Mouse (Mus musculus) frontal cortex, postnatal 10 days (tissue): ENCODE results near the gene Glis1.

Source experiments
- DNase-seq, 2 experiments: peaks; one replicate each; pipeline ENCODE4 v3.0.0; 2022; ENCODE audit warnings: low spot score in 2 of 2, mixed read lengths in 1 of 2

Gene Glis1

DNA sequence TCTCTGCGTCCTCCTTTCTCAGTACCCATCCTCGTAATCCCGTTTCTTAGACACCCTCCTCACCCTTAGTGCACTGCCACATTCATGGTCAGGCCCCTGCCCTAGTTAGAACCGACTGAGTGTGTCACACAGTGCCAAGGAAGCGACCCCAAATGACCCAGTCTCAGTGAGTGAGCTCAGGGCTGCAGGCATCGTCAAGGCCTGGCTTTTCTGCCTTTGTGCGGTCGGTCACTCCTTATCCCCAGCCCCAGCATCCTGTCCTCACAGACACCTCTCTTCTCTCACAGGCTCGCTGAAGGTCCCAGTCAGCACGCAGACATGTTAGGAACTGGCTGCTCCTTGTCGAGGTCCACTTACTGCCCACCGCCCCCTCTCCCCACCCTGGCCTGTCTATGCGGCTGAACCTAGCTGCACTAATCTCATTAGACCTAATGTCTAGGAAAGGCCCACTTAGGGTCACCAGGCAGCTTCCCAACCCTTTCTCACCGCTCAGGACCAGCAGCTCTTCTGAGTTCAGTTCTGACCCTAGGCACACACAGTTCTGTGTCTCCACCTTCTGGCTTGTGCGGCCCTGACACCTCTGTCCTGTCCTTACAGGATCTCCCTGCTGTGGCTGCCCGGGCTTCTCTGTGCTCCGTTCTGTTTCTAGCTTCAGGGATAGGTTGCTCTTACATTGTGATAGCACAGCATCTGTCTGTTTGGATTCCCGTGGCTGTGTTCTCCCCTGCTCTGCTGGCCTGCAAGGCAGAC, 18.1 kb downstream of the Glis1 start:
- DNase-seq, result no peak

DNA sequence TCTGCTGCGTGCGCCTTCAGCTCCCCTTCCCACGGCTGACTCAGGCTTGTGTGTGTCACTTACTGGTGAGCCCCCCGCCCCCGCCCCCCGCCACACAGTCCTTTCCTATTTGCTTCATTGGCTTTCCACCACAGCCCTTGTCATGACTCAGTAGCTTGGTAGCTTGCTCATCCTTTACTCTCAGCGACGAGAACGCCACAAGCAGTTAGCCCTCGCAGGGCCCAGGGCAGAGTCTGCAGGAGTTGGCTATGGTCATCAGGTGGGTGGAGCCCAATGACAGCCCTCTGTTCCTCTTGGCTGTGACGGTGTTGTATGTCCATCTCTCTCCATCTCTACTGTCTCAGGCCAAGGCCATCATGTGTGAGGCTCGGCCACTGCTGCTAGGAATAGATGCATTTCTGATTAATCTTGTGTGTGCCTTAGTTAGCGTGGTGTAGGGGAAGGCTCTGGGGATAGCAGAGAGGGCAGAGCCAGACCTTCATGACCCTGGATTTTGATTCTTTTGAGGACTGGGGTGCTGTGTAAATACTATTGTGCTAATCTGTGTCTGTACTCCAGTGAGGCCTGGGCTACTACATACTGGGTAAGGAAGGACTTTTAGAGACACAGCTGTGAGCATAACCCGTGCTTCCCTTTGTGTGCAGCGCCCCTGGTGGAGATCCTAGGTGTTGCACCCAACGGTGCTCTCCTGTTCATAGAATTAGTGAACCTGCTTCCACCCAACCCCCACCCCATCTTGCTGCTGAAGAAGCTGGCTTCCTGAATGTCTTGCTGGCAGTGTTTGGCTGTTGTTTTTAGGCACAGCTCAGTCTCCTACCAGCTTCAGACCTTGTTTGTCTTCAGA, 19.0 kb downstream of the Glis1 start:
- peak; percentile 76 to 84 for DNase-seq

DNA sequence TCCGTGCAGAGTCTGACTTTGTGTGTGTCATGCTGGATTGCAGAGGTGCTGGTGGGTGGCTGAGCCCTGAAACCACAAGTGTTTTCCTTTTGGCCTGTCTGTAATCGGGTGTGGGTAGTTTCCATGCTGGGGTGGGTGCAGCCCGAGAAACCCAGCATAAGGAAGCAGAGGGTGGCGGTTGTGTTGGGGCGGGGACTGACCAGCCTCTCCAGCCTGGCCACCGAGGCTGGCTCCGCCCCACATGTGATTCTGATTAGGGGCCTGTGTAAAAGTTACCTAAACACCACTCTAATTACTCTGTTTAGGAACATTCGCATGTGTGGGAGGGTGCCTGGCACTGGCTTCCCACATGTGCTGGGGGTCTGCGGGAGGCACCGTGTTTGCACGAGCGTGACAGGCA, 23.2 kb downstream of the Glis1 start:
- no peak for DNase-seq

DNA sequence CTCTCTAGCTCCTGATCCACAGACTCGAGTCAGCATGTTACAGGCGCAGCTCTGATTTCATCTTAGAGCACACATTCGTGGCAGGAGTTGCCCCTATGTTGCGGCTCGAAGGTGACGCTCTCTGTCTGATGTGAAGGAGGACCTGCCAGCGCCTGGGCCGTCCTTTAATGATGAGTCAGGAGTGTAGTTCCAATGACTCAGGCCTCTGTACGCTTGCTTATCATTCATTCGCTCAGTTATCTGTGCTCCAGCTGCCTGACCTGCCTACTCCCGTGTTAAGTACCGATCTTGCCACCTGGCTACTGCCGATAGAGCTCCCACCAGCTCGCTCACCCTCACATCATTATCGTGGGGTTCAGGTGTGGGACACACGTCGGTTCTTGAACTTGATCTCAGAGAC, 24.5 kb downstream of the Glis1 start:
- no peak for DNase-seq

DNA sequence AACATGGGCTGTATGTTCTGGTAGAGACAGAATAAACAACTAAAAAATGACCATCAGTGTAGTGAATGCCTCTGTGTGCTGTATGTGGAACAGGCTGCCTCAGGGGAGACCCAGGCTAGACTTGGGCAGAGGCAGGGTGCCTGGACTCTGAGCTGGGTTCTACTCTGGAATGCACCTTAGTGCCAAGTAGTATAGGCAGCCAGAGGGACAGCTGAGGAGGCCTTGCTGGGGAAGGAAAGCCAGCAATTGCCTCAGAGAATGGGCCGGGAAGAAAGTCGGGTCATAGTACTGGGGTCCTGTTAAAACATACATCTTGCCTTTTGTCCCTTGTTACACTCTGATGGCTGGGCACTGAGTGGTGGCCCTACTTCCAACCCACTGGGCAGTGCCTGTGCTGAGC, 25.1 kb downstream of the Glis1 start:
- DNase-seq, result no peak

DNA sequence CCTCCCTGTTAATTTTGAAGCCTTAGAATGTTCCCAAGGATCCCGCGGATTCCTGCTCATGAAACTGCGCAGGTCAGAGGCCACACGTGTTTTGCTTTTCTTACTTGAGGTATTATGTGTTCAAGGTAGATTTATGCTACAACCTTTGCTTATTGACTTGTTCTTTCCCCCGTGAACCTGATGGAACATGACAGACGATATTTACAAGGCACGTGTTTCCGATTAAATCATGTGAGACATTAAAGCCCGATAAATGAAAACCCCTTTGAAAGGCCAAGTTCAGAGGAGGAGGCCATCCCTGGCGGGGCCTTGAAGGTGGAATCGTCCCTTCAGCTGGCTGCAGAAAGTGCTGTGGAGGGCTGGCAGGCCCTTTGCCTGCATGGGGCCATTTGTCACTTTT, 26.1 kb downstream of the Glis1 start:
- no peak for DNase-seq

DNA sequence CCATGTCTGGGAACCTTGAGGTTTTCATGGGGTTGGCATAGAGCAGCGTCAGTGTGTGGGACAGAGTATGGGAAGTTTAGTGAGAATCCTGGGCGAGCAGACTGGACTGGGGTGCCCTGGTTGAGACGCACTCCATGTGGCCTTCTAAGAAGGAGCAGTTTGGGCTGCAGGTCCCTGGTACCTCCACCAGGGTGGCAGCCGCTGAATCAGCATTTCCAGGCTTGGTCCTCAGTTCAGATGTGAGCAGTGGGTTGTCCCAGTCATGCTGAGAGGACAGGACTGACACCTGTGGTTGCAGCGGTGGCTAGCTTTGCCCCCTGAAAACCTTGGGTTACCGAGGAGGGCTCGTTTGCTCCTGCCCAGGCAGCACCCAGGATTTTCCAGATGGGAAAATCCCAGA, 33.4 kb downstream of the Glis1 start:
- DNase-seq, result no peak

DNA sequence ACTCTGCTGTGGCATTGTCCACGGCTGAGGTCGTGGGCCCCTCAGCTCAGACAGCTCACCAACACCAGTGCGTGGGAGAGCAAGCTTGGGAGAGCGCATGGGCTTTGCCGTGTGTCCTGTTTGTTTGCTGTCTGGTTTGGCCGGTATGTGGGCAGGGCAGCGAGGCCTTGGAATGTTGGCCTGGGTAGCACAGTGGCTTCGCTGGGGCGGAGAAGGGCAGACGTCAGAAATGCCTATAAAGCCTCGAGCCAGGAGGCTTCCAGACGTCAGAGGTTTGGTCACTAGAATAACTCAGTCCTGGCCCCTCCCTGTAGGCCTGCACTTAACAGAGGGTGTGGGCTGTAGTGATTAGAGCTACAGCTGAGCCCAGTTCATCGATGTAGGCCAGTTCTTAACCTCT, 33.9 kb downstream of the Glis1 start:
- DNase-seq, result no peak

DNA sequence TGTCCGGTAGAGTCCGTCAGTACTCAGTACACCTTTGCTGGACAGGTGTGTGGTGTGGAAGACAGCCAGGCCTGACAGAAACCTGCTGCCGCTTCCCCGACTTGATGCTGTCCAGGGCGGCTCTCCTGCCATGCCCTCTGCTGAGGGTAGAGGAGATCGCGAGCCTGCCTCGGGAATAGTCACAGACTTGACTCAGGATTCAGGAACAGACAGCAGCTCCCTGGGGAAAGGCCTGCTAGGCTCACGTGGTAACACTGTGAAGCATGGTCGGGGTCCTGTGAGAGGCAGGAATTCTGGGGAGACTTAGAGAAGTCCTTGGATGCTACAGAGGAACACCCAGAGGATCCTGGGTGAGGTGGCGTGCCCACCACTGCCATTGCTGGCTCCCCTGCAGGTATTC, 34.4 kb downstream of the Glis1 start:
- no peak for DNase-seq

DNA sequence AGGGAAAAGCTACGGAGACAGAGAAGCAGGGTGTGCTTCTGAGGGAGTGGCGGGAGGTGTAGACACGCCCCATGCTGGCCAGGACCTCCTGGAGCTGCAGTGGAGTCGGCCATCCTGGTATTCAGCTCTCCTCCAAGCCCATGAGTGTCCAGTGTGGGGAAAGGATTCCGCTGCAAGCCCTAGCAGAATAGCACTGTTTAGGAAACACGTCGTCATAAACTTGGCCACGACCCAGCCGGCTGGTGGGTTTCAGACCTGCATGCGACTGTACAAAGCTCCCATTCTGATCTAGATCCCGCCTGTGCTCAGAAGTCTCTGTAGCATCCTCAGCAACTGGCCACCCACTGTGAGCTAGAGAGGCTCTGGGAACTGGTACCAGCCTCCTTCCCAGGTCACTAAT, 41.9 kb downstream of the Glis1 start:
- DNase-seq, result no peak

DNA sequence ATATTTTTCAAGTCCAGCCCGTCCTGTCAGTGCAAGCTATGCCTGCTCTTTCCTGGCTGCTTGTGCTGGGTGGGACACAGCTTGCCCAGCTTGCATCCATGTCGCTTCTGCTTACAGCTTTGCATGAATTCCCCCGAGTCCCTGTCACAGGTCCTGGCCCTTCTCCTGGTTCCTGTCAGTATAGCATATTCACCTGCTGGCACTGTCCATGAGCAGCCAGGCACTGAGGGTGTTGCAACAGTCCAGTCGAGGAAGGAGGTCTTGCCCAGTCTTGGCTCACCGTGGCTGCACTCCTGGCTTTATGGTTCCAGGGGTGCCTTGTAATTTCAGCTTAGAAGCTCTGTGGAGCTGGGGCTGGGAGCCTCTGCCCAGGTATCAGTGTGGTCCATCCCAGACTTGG, 44.6 kb downstream of the Glis1 start:
- no peak for DNase-seq

DNA sequence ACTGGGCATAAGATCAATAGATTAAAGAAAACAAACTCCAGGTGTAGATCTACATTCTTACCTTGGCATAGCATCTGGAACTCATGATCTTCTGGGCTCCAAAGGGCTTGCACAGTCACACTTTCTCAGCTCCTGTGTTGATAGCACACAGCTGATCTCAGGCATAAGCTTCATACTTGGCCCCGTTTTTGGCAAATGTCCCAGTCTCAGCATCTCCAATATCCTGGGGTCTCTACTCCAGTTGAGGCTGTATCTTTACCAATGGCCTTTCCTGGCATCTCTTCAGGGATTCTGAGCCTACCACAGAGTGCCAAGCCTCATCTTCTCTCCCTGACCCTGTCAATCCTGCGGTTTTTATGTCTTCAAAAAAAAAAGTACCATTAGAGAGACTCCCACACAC, 48.1 kb downstream of the Glis1 start:
- DNase-seq, result no peak

DNA sequence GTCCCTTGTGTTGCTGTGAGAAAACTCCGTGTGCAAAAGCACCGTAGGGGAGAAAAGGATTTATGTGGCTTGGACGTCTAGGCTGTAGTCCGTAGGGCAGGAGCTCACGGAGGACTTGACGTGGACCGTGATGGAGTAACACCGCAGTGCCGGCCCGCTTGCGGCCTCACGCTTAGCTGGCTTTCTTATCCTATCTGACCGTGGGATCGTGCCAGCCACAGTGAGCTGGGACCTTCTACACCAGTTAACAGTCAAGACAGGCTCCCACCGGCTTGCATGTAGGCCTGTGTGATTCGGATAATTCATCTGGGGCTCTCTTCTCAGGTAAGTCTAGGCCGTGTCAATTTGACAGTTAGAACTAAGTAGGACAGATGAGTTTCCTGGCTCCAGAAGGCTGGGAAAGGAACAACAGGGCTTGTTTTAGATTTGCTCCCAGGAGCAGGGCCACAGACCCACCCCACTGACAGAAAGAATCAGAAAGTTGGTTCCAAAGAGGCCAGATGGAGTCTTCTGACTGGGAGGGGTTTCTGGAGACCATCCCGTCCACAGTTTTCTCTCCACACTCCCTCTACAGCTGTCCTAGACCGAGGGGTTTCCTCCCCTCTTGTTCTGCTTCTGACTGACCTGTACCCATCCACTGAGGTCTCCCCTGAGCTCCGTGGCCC, 49.3 kb downstream of the Glis1 start:
- DNase-seq, result no peak

DNA sequence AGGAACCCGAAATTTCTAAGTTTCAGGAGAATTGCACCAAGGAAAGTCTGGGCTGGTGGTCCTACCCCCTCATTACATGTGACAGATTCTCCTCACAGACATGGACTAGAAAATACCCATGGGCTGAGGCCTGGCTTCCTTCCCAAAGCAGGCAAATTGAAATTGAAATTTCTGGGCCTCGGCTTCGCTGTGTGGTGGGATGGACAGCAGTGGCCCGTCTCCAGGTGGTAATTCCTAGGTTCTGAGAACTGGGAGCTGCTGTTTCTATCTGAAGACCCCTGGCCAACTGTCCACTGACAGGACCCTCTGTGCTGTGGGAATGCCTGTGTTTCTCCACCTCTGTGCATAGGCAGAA, 49.8 kb downstream of the Glis1 start:
- DNase-seq, result no peak

DNA sequence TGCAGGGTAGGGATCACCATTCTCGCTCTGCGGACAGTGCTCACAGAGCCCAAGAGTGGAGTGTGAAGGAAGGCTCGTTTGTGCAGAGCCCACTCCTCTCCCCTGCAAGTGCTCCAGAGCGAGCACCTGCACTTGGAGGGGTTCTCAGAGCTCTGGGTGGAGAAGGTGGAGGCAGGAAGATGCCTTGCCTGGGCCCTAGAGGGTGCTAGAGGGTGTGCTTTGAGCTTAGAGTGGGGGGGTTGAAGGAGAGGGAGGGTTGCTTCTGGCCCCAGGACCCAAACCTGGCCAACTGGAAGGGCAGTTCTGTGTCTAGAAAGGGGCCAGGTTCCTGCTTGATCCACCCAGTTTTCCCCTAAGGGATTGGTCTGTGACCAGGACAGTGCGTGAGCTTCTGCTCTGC, 51.5 kb downstream of the Glis1 start:
- no peak for DNase-seq

DNA sequence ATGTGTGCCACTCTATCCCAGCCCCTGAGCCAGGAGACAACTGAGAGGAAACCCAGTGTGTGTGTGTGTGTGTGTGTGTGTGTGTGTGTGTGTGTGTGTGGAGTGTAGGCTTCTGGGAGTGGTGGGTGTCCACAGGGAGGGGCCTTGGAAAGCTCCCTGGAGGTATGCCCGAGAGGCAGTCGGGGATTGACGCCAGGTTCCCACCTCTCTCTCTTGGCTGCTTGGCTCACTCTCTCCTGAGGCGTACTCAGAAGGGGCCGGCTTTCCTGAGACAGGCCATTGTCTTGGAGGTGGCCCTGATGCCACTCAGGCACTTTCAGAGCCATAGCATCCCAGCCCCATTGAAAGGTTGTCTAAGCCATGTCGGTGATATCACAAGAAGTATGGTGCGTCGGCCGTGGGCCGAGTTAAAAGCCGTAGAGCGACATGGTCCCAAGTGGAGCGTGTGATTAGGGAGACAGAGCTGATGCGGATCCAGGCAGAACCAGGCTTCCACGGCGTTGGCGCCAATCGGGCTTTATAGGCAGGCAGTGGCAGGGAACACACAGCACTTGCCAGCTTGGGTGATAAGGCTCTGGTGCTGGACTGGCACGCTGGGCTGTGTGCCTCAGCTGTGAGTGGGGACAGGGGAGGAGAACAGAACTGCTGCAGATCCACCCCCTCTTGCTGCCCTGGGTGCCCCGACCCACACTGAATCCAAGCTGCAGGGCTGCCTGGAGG, 54.9 kb downstream of the Glis1 start:
- no peak for DNase-seq

DNA sequence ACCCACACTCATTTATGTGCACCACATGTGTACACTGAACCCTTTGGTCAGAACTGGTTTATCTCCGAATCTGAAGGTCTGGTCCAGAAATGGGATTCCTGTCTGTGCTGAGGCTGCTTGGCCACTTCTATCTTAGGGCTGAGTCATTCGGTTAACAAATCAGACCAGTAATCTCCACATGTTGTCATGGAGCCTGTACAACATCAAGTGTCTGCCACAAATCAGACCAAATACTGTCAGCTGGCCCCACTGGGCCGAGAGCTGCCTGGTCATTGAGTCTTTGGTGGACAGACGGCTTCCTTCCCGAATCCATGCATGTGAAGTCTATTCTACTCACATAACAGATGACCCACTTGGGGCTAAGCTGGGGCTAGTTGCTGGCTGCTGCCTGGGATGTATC, 58.6 kb downstream of the Glis1 start:
- no peak for DNase-seq

DNA sequence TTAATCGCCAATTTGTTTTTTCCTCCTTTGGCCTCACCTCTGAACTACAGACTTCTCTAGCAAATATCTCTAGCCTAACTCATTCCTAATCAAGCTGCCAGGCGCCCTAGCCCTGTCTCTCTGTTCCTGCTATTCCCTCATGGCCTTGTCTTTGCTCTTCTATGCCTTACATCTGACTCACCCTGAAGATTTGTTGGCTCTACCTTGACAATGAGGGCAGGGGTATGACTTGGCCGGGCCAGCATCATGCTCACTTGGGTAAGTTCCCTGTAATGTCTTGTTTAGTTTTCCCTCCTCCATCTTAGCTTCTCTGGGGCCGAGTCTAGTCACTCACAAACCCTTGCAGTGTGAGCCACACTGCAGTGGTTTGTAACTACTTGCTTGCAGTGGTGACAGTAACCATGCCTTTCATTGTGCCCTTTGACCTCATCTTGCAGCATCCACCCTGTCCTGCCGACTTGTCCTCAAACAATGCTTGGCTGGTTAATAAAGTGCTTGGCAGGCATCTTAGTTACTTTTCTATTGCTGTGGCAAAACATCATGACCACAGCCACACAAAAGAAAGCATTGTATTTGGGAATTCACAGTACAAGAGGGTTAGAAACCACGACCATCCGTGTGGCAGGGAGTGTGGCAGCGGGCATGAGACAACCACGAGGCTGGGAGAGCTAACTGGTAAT, 61.5 kb downstream of the Glis1 start:
- no peak for DNase-seq

DNA sequence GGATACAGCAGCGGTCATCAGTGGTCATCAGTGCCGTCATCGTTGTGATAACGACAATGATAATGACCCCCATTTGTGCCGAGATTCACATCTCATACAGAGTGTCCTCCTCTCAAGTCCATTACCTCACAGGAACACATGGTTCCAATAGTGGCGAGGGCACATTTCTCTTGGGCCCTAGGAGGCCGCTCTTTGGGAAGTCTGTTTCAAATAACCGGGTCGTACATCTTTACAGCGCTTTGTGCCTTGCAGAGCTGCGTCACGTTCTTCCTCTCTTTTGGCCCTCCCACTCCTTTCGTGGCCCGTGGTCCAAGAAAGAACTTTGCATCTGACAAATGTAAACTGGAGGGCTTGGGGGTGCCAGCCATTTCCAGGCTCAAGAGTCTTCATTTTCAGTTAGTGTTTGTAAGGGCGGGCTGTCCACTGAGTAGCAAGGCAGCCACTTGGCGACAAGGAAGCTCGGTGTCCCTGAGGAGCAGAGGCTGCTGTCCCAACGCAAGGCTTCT, 63.1 kb downstream of the Glis1 start:
- no peak for DNase-seq

DNA sequence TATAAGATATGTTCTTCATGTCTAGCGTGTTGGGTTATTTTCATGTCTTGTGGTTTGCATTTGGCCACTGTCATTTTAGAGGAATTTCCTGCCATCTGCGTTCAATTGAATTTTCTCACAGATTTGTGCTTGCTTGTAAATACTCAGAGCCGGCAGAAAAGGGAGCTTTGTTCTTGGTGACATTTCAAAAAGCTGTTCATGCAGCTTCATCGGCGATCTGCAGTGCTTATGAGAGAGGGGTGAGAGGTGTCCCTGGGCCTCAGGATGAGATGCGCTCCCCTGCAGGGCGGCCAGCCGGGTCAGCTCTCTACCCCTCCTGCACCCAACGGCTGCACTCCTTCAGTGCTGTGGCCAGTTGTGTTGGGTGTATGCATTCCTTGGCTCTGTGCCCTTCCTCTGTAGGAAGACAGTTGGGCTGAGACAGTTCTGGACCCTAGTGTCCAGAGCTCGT, 68.2 kb downstream of the Glis1 start:
- DNase-seq, result no peak

DNA sequence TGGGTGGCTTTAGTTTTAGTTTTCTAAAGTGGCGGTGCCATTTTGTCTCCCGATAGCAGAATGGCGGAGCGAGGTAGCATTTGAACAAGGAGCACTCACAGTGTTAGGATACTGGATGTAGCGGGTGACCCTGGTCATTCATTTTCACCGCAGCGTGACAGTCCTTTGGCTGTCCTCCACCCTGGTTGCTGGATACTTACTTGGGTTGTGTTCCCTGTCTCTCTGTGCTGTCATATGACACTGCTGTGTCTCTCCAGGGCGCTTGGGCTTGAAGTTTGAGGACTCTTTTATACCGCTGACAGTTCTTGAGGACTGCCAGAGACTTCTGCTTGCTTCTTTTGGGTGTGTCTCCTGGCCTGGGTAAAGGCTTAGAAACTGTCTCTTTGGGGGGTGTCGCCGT, 80.6 kb downstream of the Glis1 start:
- no peak for DNase-seq
